Comparison of ENCODE assay signal across 11 mouse cellular contexts in genomic region chr1:62782573-62782972, GRCm38 (mm10).
"Had no signal": no experiment of that assay in that cellular context is flagged by ENCODE, and none has a peak within 500 bp of the region (broad histone marks: within the 10 kb centered on the region; RNA-seq: fewer than 3 reads in every experiment).

No protein-coding gene starts in this region.

- H3K27ac ChIP-seq: kidney, postnatal 0 days; left cerebral cortex, adult 2 months; limb, embryonic 15.5 days; liver, embryonic 12.5 days; neural tube, embryonic 13.5 days had no signal

- DNase-seq: lung, embryonic 14.5 days; retina, postnatal 1 day; thymus, adult 18-20 months; thymus, postnatal 14 days had no signal

- H3K4me3 ChIP-seq: left cerebral cortex, adult 2 months; limb, embryonic 15.5 days; liver, embryonic 12.5 days; megakaryocyte, embryonic 14.5 days; midbrain, embryonic 15.5 days; neural tube, embryonic 13.5 days had no signal

- ATAC-seq: liver, embryonic 12.5 days had no signal
